Mouse (Mus musculus): ENCODE data around the gene Csnk2a2.

GRCm38 (mm10) chr8:95409518-95409917 lies 80.3 kb downstream of the Csnk2a2 start:
- TF ChIP-seq POLR2A (IDR thresholded peaks at IDR 0.05; ENCODE audit: low read depth, low read length) (no peak), CTCF (conservative IDR thresholded peaks at IDR 0.05; ENCODE audit: insufficient read depth, insufficient read length, low read depth, low read length) (no peak)
